Mouse (Mus musculus) embryonic fibroblast, embryonic 13.5 days (primary cell): ENCODE measurements at regions not wholly inside any gene's neighbourhood (a gene's known extent, or its start where the extent isn't known, plus 50 kb on each side); places are given as distances from the start of the nearest gene placed in this dataset.
A peak's percentile ranks its signal among the peaks of the same experiment; 100 is the strongest.

ENCODE experiments used
- H3K27ac ChIP-seq: 2 replicates; pipeline ENCODE4 v1.5.1; 2012; ENCODE audit warnings: low read length, control low read depth, inconsistent platforms; ENCODE audit not compliant: insufficient read depth
- H3K4me1 ChIP-seq: 2 replicates; pipeline ENCODE4 v1.6.1; 2011; ENCODE audit warnings: low read length; ENCODE audit not compliant: control insufficient read depth, insufficient read depth
- H3K4me3 ChIP-seq: 2 replicates; pipeline ENCODE4 v1.5.1; 2011; ENCODE audit warnings: mild to moderate bottlenecking, control low read depth, low read length; ENCODE audit not compliant: insufficient read depth
- CTCF ChIP-seq: IDR thresholded peaks from 2 replicates; pipeline ENCODE4 v1.5.1; 2011; ENCODE audit warnings: mild to moderate bottlenecking, control low read depth, low read length, moderate library complexity, borderline replicate concordance; ENCODE audit not compliant: insufficient read depth
- POLR2A ChIP-seq: IDR thresholded peaks from 2 replicates; pipeline ENCODE4 v1.6.1; 2011; ENCODE audit warnings: low read depth, mild to moderate bottlenecking, control low read depth, low read length, moderate library complexity

GRCm38 (mm10) chr8:86401946-86402345 is 178.5 kb downstream of the Abcc12 start:
- H3K4me3 ChIP-seq: no peak overlapping the region
- no peaks in the 10 kb centered on the region for H3K4me1 ChIP-seq
- no peak overlapping the region for H3K27ac ChIP-seq
- TF ChIP-seq CTCF (no peak), POLR2A (no peak)

- TF ChIP-seq POLR2A (no peak), CTCF (no peak)
- H3K27ac ChIP-seq: no peak overlapping the region
- H3K4me1 ChIP-seq: no peaks in the 10 kb centered on the region
Measured at GRCm38 (mm10) chr8:86395121-86395520, 185.4 kb downstream of the Abcc12 start.

GRCm38 (mm10) chr8:86393835-86394234 is 186.7 kb downstream of the Abcc12 start:
- no peak for TF ChIP-seq POLR2A
- no peak for TF ChIP-seq CTCF
- Histone ChIP-seq H3K4me3 (no peak overlapping the region), H3K4me1 (no peaks in the 10 kb centered on the region), H3K27ac (no peak overlapping the region)

More at GRCm38 (mm10) chr8:86395121-86395520, 185.4 kb downstream of the Abcc12 start:
- no peak overlapping the region for H3K4me3 ChIP-seq

GRCm38 (mm10) chr8:86393374-86393773 is 187.1 kb downstream of the Abcc12 start:
- H3K4me1 ChIP-seq: no peaks in the 10 kb centered on the region
- no peak overlapping the region for H3K27ac ChIP-seq
- TF ChIP-seq POLR2A (no peak), CTCF (no peak)
- H3K4me3 ChIP-seq: no peak overlapping the region

- TF ChIP-seq CTCF: no peak
- TF ChIP-seq POLR2A: no peak
- Histone ChIP-seq H3K4me3 (no peak overlapping the region), H3K4me1 (no peaks in the 10 kb centered on the region), H3K27ac (no peak overlapping the region)
Measured at GRCm38 (mm10) chr8:86390715-86391114, 189.8 kb downstream of the Abcc12 start.

GRCm38 (mm10) chr8:86389690-86390671 is 190.5 kb downstream of the Abcc12 start:
- TF ChIP-seq CTCF: no peak
- no peak for TF ChIP-seq POLR2A
- Histone ChIP-seq H3K4me1 (no peaks in the 10 kb centered on the region), H3K27ac (peak overlapping the region; percentile 59), H3K4me3 (no peak overlapping the region)

GRCm38 (mm10) chr8:86385236-86385635 is 195.2 kb downstream of the Abcc12 start:
- H3K27ac ChIP-seq: no peak overlapping the region
- TF ChIP-seq CTCF (no peak), POLR2A (no peak)
- H3K4me1 ChIP-seq: no peaks in the 10 kb centered on the region
- H3K4me3 ChIP-seq: no peak overlapping the region

- H3K4me1 ChIP-seq: no peaks in the 10 kb centered on the region
- H3K4me3 ChIP-seq: no peak overlapping the region
- H3K27ac ChIP-seq: no peak overlapping the region
- TF ChIP-seq CTCF: no peak
- no peak for TF ChIP-seq POLR2A
Measured at GRCm38 (mm10) chr8:86381977-86382376, 198.5 kb downstream of the Abcc12 start.

- TF ChIP-seq POLR2A (no peak), CTCF (no peak)
- H3K4me1 ChIP-seq: no peaks in the 10 kb centered on the region
- H3K27ac ChIP-seq: no peak overlapping the region
- no peak overlapping the region for H3K4me3 ChIP-seq
Measured at GRCm38 (mm10) chr8:86368062-86368461, 212.4 kb downstream of the Abcc12 start.

- Histone ChIP-seq H3K27ac (no peak overlapping the region), H3K4me1 (no peaks in the 10 kb centered on the region), H3K4me3 (no peak overlapping the region)
- TF ChIP-seq POLR2A (no peak), CTCF (no peak)
Measured at GRCm38 (mm10) chr8:86366636-86367035, 213.8 kb downstream of the Abcc12 start.
